Mouse (Mus musculus) liver, embryonic 14.5 days (tissue): ENCODE data around the gene Gm37240.

Source experiments
- CTCF ChIP-seq: IDR thresholded peaks from 2 replicates; pipeline ENCODE4 v1.5.1; 2016; ENCODE audit warnings: antibody characterized with exemption, low read depth, control low read depth
- EP300 ChIP-seq: IDR thresholded peaks from 2 replicates; pipeline ENCODE4 v1.6.1; 2016; ENCODE audit warnings: antibody characterized with exemption, low read depth

DNA sequence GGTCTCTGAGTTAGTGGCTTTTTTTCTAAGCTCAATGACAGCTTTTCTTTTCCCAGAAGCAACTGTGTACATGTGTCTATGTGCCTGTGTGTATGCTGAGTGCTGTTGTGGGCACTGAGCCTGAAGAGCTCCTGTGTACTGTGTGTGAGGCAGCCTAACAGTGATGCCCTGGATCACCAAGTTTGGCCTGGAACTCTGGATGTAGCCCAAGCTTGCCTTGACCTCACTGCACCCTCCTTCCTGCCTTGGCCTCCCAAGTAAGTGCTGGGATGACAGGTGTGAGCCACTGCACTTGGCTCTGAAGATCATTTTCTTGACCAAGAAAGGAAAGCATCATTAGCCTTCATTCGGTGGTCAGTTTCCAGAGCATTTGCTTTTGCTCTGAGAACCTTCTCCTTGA, 710.6 kb downstream of the Gm37240 start:
- TF ChIP-seq CTCF (no peak), EP300 (no peak)
